Mouse (Mus musculus): Measurements from ENCODE around the gene Gbx2. TPM values are rescaled to one million over a fixed set of nuclear protein-coding genes. Genes with fewer than 3 reads are reported as not detected.

Gbx2 gene
- total RNA-seq, 2 experiments from 2014 or later, result 0.55 to 0.67 TPM

GRCm38 (mm10) chr1:89912392-89912791, 18.6 kb downstream of the Gbx2 start:
- no peak for DNase-seq (ENCODE audit: low spot score in 2 of 2)

DNA sequence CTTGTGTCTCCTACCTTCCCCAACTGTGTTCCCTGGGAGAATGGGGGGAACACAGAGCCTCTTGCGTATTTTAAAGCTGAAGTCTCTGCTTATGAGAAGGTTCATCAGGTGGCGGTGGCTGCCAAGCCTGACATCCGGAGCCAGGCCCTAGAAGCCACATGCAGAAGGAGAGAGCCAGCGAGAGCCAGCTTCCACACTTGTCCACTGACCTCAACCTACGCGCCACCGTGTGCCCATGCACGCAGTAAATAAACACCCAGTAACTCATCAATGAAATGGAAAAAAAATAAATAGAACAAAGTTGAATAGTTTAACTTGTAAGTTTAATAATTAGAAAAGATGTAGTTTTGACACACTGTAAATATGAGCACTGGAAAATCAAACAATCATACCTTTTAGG, 21.2 kb downstream of the Gbx2 start:
- DNase-seq (ENCODE audit: low spot score in 2 of 2), result no peak

GRCm38 (mm10) chr1:89902641-89903040, 28.3 kb downstream of the Gbx2 start:
- no peak for DNase-seq (ENCODE audit: low spot score in 2 of 2)

DNA sequence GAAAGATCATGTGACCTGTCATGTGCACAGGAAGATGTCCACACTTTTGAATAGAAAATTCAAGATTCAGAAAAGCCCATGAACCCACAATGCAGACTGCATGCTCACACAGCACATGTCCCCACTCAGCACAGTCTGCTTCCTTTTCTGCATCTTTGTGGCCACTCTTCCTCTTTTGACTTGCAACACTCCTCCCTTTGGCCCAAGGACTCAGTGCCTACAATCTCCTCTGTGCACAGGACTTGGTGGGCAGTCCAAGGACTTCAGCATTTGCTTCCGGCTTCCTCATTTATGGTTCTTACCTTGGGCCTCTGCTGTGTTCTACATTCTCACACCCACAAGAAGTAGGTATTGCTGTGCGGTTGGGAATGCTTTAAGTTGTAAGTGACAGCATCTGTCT, 28.7 kb downstream of the Gbx2 start:
- DNase-seq (ENCODE audit: low spot score in 2 of 2), result no peak

DNA sequence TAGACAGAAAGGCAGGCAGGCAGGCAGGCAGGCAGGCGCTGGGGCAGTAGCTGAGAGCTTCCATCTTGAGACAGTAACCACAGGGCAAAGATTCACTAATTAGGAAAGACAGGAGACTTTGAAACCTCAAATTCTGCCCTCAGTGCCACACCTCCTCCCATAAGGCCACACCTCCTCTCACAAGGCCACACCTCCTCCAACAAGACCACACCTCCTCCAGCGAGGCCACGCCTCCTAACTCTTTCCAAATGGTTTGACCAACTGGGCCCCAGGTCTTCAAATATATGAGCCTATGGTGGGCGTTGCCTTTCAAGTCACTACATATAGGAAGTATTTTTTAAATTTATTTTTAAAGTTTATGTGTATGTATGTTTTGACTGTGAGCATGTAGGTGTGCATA, 29.6 kb downstream of the Gbx2 start:
- DNase-seq (ENCODE audit: low spot score in 2 of 2), result no peak

DNA sequence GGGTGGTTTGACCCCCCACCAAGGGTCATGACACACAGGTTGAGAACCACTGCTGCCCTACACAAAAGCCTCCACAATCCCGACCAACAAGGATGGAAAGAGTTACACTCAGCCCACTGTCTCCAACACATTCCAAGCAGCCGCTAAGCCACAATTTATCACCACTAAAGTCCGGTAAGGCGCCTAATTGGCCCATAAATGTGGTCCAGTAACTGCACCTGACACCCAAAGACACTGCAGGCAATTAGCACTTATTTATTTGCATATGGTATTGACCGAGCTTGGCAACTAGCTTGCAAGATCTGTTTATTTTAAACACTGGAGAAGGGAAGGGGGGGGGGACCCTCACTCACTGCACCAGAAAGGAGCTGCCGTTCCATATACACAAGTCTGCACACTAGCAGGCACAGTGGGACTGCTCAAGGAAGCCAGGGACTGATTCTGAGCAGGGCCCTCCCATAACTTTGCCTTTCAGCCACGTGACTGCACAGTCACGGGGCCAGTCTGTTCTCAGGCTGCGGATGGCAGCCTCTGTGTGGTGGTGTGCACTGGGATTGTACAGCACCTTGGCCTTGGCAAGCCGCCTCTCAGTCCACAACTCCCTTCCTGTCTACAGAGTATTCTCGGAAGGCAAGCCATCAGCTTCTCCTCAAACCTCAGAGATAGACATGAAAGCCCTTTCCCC, 31.1 kb downstream of the Gbx2 start:
- DNase-seq (ENCODE audit: low spot score in 2 of 2), result no peak

GRCm38 (mm10) chr1:89899036-89899435, 31.9 kb downstream of the Gbx2 start:
- DNase-seq (ENCODE audit: low spot score in 2 of 2), result no peak

- no peak for DNase-seq (ENCODE audit: low spot score in 2 of 2)
Observed at GRCm38 (mm10) chr1:89895801-89896200, 35.2 kb downstream of the Gbx2 start.

GRCm38 (mm10) chr1:89892281-89892680, 38.7 kb downstream of the Gbx2 start:
- no peak for DNase-seq (ENCODE audit: low spot score in 2 of 2)

GRCm38 (mm10) chr1:89891400-89891799, 39.6 kb downstream of the Gbx2 start:
- no peak for DNase-seq (ENCODE audit: low spot score in 2 of 2)

DNA sequence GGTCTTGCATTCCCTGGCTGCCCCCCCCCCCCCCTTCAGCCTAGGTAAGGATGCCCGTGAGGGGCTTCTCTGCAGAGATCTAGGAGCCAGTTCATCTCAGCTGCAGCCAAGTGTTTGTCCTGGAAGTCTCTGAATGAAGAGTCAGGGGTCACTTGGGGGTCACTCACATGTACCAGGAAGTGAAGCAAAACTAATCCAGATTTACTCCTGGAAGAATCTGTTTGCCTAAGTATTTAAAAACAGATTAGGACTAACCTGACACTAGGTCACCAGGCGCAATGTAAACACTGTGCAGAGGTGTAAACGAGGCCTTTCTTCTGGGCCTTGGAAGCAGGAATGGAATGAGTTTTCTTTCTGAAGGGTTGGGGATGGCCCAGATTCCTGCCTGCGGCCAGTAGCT, 45.3 kb downstream of the Gbx2 start:
- DNase-seq (ENCODE audit: low spot score in 2 of 2), result no peak

DNA sequence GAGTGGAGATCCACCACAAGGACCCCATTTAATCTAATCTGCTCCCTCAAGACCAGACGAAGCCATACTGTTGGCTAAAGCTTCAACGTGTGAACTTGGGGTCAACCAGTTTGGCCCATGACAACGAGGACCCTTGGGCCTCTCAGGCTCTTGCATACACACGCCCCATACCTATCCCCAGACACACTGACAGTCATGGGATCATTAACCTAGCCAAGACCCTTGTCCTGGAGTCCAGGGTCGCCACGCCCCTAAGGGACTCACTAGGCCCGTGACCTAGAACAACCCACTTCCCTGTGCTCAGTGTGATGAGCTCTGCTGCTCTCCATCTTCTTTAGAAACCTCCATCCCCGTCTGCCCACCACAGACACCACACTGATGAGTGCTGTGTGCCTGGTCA, 46.6 kb downstream of the Gbx2 start:
- DNase-seq (ENCODE audit: low spot score in 2 of 2), result no peak

- no peak for DNase-seq (ENCODE audit: low spot score in 2 of 2)
Observed at GRCm38 (mm10) chr1:89880834-89881233, 50.1 kb downstream of the Gbx2 start.

DNA sequence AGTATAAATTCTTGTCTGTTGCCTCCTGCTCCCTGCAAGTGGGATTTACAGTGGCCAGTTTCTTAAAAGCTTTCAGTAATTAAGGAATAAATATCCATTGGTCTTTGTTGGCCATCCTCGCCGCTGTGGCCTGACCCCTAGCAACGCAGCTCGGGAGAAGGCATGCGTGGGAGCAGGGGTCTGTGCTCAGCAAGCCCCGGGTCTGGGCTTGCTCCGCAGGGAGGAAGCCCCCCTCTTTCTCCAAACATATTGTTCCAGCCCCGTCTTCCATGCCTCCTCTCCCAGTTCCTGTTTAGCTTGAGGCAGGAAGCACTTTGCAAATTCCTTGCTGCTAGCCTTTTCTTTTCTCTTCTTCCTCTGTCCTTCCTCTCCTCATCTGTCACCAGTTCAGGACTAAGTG, 50.8 kb downstream of the Gbx2 start:
- DNase-seq (ENCODE audit: low spot score in 2 of 2), result no peak

DNA sequence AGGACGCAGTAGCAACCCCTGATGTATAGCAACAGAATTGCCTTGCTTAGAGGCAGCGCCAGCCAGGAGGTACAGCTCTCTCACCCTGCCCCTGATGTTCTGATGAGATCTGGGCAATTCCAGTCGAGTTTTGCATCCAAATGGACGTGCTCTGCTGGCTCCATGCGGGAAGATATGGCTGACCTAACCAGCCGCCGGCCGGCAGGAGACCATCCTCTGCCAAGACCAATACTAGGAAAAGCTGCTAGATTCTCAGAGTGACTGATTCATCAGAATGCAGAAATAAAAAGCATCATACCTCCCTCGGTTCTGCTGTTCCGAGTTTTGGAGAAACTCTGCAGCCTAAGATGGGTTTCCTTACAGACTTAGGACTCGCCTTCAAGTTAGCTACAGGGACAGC, 52.5 kb downstream of the Gbx2 start:
- DNase-seq (ENCODE audit: low spot score in 2 of 2), result no peak

Other genes starting within 250 kb of the Gbx2 start
- gene Asb18, start 83.5 kb upstream of the Gbx2 start, total RNA-seq (2021), result 1 to 10 TPM; 2.3 to 2.4 TPM
- 1 to 10 TPM; 1.1 to 2.2 TPM for gene Iqca, start 222.2 kb upstream of the Gbx2 start, total RNA-seq (2021)